Mouse (Mus musculus) embryo, embryonic 10.5 days (tissue): ENCODE measurements at regions not wholly inside any gene's neighbourhood (a gene's known extent, or its start where the extent isn't known, plus 50 kb on each side); places are given as distances from the start of the nearest gene placed in this dataset.

Experiments used
- DNase-seq: peaks from one replicate; pipeline ENCODE4 v3.0.0-alpha.2; 2015; ENCODE audit warnings: low spot score

- DNase-seq, result peak; percentile 75
Measured at GRCm38 (mm10) chr14:24997786-24998509, 461.0 kb upstream of the Zmiz1 start.

GRCm38 (mm10) chr14:24999008-24999572, 459.9 kb upstream of the Zmiz1 start:
- DNase-seq, result peak; percentile 31

GRCm38 (mm10) chr14:25005241-25005946, 453.6 kb upstream of the Zmiz1 start:
- no peak for DNase-seq

GRCm38 (mm10) chr14:25011926-25012325, 447.1 kb upstream of the Zmiz1 start:
- DNase-seq, result no peak

GRCm38 (mm10) chr14:25015288-25016238, 443.4 kb upstream of the Zmiz1 start:
- DNase-seq, result peak; percentile 78

- DNase-seq, result peak; percentile 15
Measured at GRCm38 (mm10) chr14:25017860-25018259, 441.1 kb upstream of the Zmiz1 start.

- DNase-seq, result no peak
Measured at GRCm38 (mm10) chr14:25019306-25019905, 439.6 kb upstream of the Zmiz1 start.

- peak; percentile 28 for DNase-seq
Measured at GRCm38 (mm10) chr14:25022523-25023269, 436.3 kb upstream of the Zmiz1 start.

GRCm38 (mm10) chr14:25023270-25023800, 435.6 kb upstream of the Zmiz1 start:
- DNase-seq, result no peak

- no peak for DNase-seq
Measured at GRCm38 (mm10) chr14:25025074-25025473, 433.9 kb upstream of the Zmiz1 start.

- no peak for DNase-seq
Measured at GRCm38 (mm10) chr14:25027076-25027475, 431.9 kb upstream of the Zmiz1 start.

- no peak for DNase-seq
Measured at GRCm38 (mm10) chr14:25027842-25028241, 431.1 kb upstream of the Zmiz1 start.

- no peak for DNase-seq
Measured at GRCm38 (mm10) chr14:25030881-25031280, 428.1 kb upstream of the Zmiz1 start.

GRCm38 (mm10) chr14:25031756-25032680, 427.0 kb upstream of the Zmiz1 start:
- DNase-seq, result no peak

- DNase-seq, result no peak
Measured at GRCm38 (mm10) chr14:25032899-25033298, 426.1 kb upstream of the Zmiz1 start.

GRCm38 (mm10) chr14:25042265-25042664, 416.7 kb upstream of the Zmiz1 start:
- DNase-seq, result peak; percentile 47

- DNase-seq, result no peak
Measured at GRCm38 (mm10) chr14:25044106-25044505, 414.9 kb upstream of the Zmiz1 start.

GRCm38 (mm10) chr14:25044867-25045266, 414.1 kb upstream of the Zmiz1 start:
- DNase-seq, result no peak

GRCm38 (mm10) chr14:25050674-25051251, 408.2 kb upstream of the Zmiz1 start:
- no peak for DNase-seq
